Mouse (Mus musculus): ENCODE data around the gene Corin. TPM values are rescaled to one million over a fixed set of nuclear protein-coding genes. Genes with fewer than 3 reads are reported as not detected.

Corin gene
- polyA plus RNA-seq, 1 experiment, result not detected

DNA sequence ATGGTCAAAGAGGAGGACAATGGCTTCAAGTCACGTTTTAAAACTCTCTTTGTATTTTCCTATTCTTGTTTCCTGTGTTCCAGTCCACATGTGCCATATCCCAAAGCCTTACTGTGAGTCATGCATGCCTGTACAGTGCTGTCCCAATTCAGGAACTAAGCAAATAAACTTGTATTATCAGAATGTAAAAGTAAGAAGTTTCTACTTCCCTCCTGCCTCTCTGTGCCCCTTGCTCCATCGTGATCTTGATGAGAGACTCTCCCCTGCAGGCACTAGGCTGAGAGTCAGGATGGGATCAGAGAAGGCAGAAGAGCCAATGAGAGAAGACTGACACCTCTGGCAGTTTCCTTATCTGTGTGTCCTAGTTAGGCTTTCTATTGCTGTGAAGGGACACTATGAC is 13.0 kb downstream of the Corin start:
- Histone ChIP-seq H3K4me3 (ENCODE audit: insufficient read depth, low read length) (no peak overlapping the region), H3K4me1 (ENCODE audit: control insufficient read depth, insufficient read depth, low read length) (peaks cover under 1% of the 10 kb centered on the region; the same call in 1 of the 2 replicates), H3K27ac (ENCODE audit: insufficient read depth, low read depth, low read length) (no peak overlapping the region)
- TF ChIP-seq POLR2A (IDR thresholded peaks at IDR 0.05; ENCODE audit: borderline replicate concordance, low read depth, low read length) (no peak), CTCF (IDR thresholded peaks at IDR 0.05; ENCODE audit: low read depth, low read length) (no peak)

DNA sequence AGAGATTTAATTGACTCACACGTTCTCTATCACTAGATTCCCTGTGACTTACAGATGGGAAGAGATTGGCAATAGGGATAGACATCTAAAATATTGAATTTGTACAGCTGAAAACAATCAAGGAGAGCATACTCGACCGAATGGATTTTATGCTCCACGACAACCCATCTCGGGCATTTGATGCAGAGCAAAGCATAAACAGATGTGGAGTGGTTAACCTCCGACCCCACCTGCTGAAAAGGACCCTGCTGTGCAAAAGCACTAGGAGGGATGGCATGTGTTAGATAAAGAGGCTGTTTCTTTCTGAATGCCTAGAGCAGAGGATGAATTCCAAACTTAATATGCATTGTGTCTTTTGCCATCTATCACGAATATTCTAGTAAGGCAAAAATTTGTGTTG is 23.8 kb downstream of the Corin start:
- Histone ChIP-seq H3K4me3 (ENCODE audit: insufficient read depth, low read length) (no peak overlapping the region), H3K27ac (ENCODE audit: insufficient read depth, low read depth, low read length) (no peak overlapping the region), H3K4me1 (ENCODE audit: control insufficient read depth, insufficient read depth, low read length) (no peaks in the 10 kb centered on the region)
- TF ChIP-seq CTCF (IDR thresholded peaks at IDR 0.05; ENCODE audit: low read depth, low read length) (no peak), POLR2A (IDR thresholded peaks at IDR 0.05; ENCODE audit: borderline replicate concordance, low read depth, low read length) (no peak)

DNA sequence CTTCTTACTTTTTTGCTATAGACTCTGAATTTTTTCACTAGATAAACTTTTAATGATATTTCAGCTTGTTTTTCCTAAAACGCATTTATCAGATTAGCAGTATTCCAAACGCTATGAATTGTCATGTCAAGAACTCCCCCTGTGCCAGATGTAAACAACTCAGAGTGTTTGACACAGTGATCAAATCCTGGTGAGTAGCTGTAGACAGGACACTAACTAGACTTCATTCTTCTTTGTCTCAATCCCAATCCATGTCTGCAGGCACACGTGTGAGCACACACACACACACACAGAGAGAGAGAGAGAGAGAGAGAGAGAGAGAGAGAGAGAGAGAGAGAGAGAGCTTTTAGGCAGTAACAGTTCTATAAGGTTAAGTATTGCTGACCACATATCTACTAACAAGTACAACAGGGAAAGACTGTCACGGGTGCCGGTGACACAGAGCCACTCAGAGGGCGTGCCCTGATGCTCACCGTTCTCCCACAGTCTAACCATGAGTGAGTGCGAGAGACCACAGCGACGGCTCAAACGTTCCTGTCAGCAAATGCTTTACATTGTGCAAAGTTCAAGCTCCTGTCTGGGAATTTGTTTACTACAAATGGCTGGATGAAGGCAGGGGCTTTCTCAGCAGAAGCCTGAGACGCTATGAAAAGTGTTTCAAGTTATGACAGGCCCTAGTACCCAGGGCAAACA is 31.8 kb downstream of the Corin start:
- TF ChIP-seq POLR2A (IDR thresholded peaks at IDR 0.05; ENCODE audit: borderline replicate concordance, low read depth, low read length), result no peak
- no peak for TF ChIP-seq CTCF (IDR thresholded peaks at IDR 0.05; ENCODE audit: low read depth, low read length)
- H3K27ac ChIP-seq (ENCODE audit: insufficient read depth, low read depth, low read length), result no peak overlapping the region
- no peak overlapping the region for H3K4me3 ChIP-seq (ENCODE audit: insufficient read depth, low read length)
- no peaks in the 10 kb centered on the region for H3K4me1 ChIP-seq (ENCODE audit: control insufficient read depth, insufficient read depth, low read length)

DNA sequence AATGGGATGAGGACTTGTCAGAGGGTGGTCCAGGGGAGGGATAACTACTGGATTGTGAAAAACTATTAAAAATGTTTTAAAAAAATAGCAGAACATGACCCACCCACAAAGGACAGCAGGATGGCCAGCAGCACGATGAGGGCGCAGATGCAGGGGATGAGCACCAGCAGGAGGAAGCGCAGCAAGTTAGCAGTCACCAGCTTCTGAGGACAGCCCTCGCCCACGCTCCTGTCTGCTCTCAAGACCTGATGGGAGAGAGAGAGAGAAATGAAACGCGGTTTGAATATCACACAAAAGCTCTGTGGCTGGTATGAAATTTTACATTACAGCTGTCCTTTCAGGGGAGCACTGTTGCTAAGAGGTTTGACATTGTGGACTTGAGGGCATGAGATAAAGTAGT is 32.5 kb downstream of the Corin start:
- no peak overlapping the region for H3K4me3 ChIP-seq (ENCODE audit: insufficient read depth, low read length)
- H3K4me1 ChIP-seq (ENCODE audit: control insufficient read depth, insufficient read depth, low read length), result no peaks in the 10 kb centered on the region
- no peak overlapping the region for H3K27ac ChIP-seq (ENCODE audit: insufficient read depth, low read depth, low read length)
- TF ChIP-seq POLR2A (IDR thresholded peaks at IDR 0.05; ENCODE audit: borderline replicate concordance, low read depth, low read length), result no peak
- no peak for TF ChIP-seq CTCF (IDR thresholded peaks at IDR 0.05; ENCODE audit: low read depth, low read length)

DNA sequence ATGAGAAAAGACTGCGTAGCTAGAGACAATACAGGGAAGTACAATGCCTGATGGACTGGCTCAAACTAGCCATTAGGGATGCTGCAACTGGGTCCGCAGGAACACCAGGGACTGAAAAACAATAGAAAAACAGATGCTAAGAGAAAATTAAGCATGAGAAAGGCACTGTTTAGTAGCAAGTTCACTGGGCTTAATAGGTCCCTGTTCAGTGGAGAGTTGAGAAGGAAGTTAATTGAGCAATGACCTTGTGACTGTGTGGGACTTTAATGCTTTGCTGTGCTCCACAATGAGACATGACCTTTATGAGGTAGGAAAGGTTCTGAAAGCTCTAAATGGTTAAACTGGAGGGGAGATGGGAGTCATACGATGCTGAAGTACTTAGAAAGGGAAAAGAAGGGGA is 39.3 kb downstream of the Corin start:
- TF ChIP-seq POLR2A (IDR thresholded peaks at IDR 0.05; ENCODE audit: borderline replicate concordance, low read depth, low read length) (no peak), CTCF (IDR thresholded peaks at IDR 0.05; ENCODE audit: low read depth, low read length) (no peak)
- Histone ChIP-seq H3K4me1 (ENCODE audit: control insufficient read depth, insufficient read depth, low read length) (no peaks in the 10 kb centered on the region), H3K4me3 (ENCODE audit: insufficient read depth, low read length) (no peak overlapping the region), H3K27ac (ENCODE audit: insufficient read depth, low read depth, low read length) (no peak overlapping the region)

DNA sequence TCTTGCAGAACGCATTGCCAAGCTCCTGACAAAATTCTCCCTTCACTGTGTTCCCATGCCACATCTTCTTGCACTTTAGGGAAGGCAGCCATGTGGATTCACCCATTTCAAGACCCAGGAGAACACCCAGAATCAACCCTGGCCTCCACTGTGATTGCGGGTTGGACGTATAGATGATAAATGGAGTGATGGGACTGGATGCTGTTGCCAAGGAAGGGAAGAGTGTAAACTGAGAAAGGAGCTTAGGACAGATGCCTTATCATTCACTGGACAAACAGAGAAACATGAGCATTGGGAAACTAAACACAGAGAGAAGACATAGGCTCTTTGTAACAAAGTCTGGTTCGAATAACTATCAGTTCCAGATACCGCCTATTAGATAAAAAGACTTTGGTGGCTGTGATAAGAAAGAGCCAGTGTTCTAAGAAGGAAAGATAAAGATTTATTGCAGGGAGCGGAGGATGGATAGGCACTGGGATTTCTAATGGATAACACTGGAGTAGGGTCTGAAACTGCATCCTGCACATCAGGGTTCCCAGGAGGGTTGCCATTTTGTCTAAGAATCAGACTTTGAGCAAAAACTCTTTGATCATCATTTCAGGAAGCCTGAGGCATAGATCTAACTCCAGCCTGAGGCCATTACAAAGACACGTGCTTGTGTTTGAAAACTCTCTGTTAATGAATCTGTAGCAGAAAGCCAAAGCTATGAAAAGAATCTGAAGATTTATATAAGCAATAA is 44.7 kb downstream of the Corin start:
- Histone ChIP-seq H3K4me1 (ENCODE audit: control insufficient read depth, insufficient read depth, low read length) (no peaks in the 10 kb centered on the region), H3K27ac (ENCODE audit: insufficient read depth, low read depth, low read length) (no peak overlapping the region), H3K4me3 (ENCODE audit: insufficient read depth, low read length) (no peak overlapping the region)
- TF ChIP-seq CTCF (IDR thresholded peaks at IDR 0.05; ENCODE audit: low read depth, low read length) (no peak), POLR2A (IDR thresholded peaks at IDR 0.05; ENCODE audit: borderline replicate concordance, low read depth, low read length) (no peak)

DNA sequence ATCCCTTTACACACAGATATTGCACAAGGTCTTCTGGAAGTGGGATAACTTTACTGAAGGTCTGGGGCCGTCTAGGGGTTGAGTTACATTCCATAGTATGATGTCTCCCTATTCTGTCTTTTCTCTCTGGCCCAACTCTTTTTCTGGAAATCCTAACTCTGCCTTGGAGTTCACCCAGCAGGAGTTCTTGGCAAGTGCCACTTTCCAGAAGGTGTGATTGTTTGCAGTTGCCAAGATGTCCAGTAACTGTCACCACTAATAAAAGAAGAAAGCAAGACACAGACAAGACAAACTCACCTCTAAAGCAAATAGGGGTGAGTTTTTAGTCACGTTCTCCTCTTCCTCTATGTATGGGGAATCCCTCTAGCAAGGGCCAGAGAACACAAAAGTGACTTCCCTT is 50.6 kb downstream of the Corin start:
- no peak for TF ChIP-seq CTCF (IDR thresholded peaks at IDR 0.05; ENCODE audit: low read depth, low read length)
- TF ChIP-seq POLR2A (IDR thresholded peaks at IDR 0.05; ENCODE audit: borderline replicate concordance, low read depth, low read length), result no peak
- Histone ChIP-seq H3K27ac (ENCODE audit: insufficient read depth, low read depth, low read length) (no peak overlapping the region), H3K4me3 (ENCODE audit: insufficient read depth, low read length) (no peak overlapping the region), H3K4me1 (ENCODE audit: control insufficient read depth, insufficient read depth, low read length) (no peaks in the 10 kb centered on the region)

DNA sequence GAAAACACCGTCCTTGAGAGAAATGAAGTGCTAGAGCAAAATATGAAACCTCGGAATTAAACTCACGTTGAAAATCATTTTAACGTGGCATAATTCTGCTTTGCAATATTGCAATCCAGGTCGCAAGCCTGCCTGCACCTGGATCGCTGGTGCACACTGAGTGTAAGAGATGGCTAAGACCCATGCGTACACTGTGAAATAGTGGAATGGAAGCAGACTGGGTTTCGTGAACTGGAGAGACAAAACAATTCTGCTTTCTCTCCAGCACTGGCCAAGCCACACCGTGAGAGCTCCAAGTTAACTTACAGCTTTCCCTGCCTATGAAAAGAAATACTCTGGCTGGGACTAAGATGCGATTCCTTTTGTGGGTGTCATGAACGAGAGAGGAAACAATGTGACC is 51.1 kb downstream of the Corin start:
- no peak overlapping the region for H3K27ac ChIP-seq (ENCODE audit: insufficient read depth, low read depth, low read length)

DNA sequence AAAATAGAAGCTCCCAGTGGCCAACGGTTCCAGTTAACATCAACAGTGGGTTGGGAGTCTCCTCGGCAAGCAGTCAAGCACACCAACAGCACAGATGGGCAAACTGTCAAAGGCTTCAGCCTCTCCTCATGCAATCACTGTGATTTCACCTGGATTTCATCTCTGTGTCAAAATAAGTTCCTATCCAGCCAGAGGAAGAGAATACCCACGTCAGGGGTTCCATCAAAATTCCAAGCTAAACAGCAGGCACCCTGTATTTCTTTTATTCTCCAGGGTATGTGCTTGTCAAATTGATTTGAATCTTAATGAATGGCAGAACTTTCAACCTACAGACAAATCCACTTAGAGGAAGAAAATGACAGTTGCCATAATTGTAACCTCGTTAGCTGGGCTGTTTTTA is 51.5 kb downstream of the Corin start:
- H3K4me1 ChIP-seq (ENCODE audit: control insufficient read depth, insufficient read depth, low read length), result no peaks in the 10 kb centered on the region
- H3K27ac ChIP-seq (ENCODE audit: insufficient read depth, low read depth, low read length), result no peak overlapping the region
- no peak for TF ChIP-seq POLR2A (IDR thresholded peaks at IDR 0.05; ENCODE audit: borderline replicate concordance, low read depth, low read length)
- no peak for TF ChIP-seq CTCF (IDR thresholded peaks at IDR 0.05; ENCODE audit: low read depth, low read length)
- no peak overlapping the region for H3K4me3 ChIP-seq (ENCODE audit: insufficient read depth, low read length)

More for the DNA sequence above, 51.1 kb downstream of the Corin start:
- no peaks in the 10 kb centered on the region for H3K4me1 ChIP-seq (ENCODE audit: control insufficient read depth, insufficient read depth, low read length)
- TF ChIP-seq CTCF (IDR thresholded peaks at IDR 0.05; ENCODE audit: low read depth, low read length), result no peak
- no peak for TF ChIP-seq POLR2A (IDR thresholded peaks at IDR 0.05; ENCODE audit: borderline replicate concordance, low read depth, low read length)
- no peak overlapping the region for H3K4me3 ChIP-seq (ENCODE audit: insufficient read depth, low read length)

DNA sequence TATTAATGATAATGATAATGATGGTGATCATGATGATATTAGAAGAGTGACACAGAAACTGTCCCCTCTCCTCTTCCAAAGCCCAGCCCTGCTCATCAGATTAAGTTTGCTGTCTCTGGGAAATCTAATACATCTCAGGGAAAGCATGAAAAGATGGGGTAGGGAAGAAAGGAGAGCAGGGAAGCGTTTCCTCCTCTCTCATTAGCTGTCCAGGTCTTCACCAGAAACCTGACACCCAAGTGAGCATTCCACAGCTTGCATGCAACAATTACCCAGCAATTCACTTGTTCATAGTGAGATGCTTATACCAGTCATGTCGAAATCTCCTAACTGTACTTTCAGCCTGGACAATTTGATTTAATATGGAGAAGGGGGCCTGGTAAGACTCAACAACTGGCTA is 55.4 kb downstream of the Corin start:
- no peaks in the 10 kb centered on the region for H3K4me1 ChIP-seq (ENCODE audit: control insufficient read depth, insufficient read depth, low read length)
- TF ChIP-seq CTCF (IDR thresholded peaks at IDR 0.05; ENCODE audit: low read depth, low read length) (no peak), POLR2A (IDR thresholded peaks at IDR 0.05; ENCODE audit: borderline replicate concordance, low read depth, low read length) (no peak)
- no peak overlapping the region for H3K4me3 ChIP-seq (ENCODE audit: insufficient read depth, low read length)
- H3K27ac ChIP-seq (ENCODE audit: insufficient read depth, low read depth, low read length), result no peak overlapping the region

Measured in bone marrow macrophage, adult 2 months (primary cell).